Mouse (Mus musculus) liver, postnatal 0 days (tissue): ENCODE data around the gene 2010111I01Rik. TPM values are rescaled to one million over a fixed set of nuclear protein-coding genes. Genes with fewer than 3 reads are reported as not detected.

Source experiments
- ATAC-seq: fragments of 200-750 bp; cut with Nextera tagmentation; 2 replicates; pipeline ENCODE4 v1.8.0; 2017; ENCODE audit warnings: mild to moderate bottlenecking, moderate library complexity
- DNase-seq: peaks from one replicate; pipeline ENCODE4 v3.0.0-alpha.2; 2016
- H3K27ac ChIP-seq: fragments of 300-500 bp; sonication (generic); 2 replicates; pipeline ENCODE4 v1.5.1; 2014; ENCODE audit warnings: antibody characterized with exemption, moderate library complexity, mild to moderate bottlenecking, low read depth
- H3K27me3 ChIP-seq: fragments of 300-500 bp; sonication (generic); 2 replicates; pipeline ENCODE4 v1.6.1; 2014; ENCODE audit warnings: low read length, control low read depth, mixed read lengths; ENCODE audit not compliant: insufficient read depth
- H3K36me3 ChIP-seq: fragments of 300-500 bp; sonication (generic); replicated peaks from 2 replicates; pipeline ENCODE4 v1.6.1; 2014; ENCODE audit warnings: mild to moderate bottlenecking, control low read depth, low read length, moderate library complexity, mixed read lengths; ENCODE audit not compliant: insufficient read depth
- H3K4me1 ChIP-seq: fragments of 300-500 bp; sonication (generic); 2 replicates; pipeline ENCODE4 v1.6.1; 2014; ENCODE audit warnings: antibody characterized with exemption, mild to moderate bottlenecking, control low read depth; ENCODE audit not compliant: insufficient read depth
- H3K4me2 ChIP-seq: fragments of 300-500 bp; sonication (generic); 2 replicates; pipeline ENCODE4 v1.6.1; 2014; ENCODE audit warnings: low read depth, mild to moderate bottlenecking, low read length, moderate library complexity, mixed read lengths
- H3K4me3 ChIP-seq: fragments of 300-500 bp; sonication (generic); 2 replicates; pipeline ENCODE4 v1.5.1; 2014; ENCODE audit warnings: low read depth, low read length
- H3K9ac ChIP-seq: fragments of 300-500 bp; sonication (generic); replicated peaks from 2 replicates; pipeline ENCODE4 v1.6.1; 2014; ENCODE audit warnings: mild to moderate bottlenecking, moderate library complexity
- H3K9me3 ChIP-seq: fragments of 300-500 bp; sonication (generic); 2 replicates; pipeline ENCODE4 v1.6.1; 2016; ENCODE audit warnings: mild to moderate bottlenecking, control low read depth, low read length, mixed read lengths
- CTCF ChIP-seq: sonication (generic); IDR thresholded peaks from 2 replicates; pipeline ENCODE4 v1.5.1; 2016; ENCODE audit warnings: antibody characterized with exemption, low read depth
- EP300 ChIP-seq: IDR thresholded peaks from 2 replicates; pipeline ENCODE4 v1.6.1; 2016; ENCODE audit warnings: antibody characterized with exemption, low read depth, mild to moderate bottlenecking
- WGBS: fragments of 180-500 bp; shearing (Covaris S2); extraction: QIAGEN DNeasy Blood & Tissue Kit; methylation state at CpG from one replicate; pipeline ENCODE4 v1.1.7; 2014; ENCODE audit not compliant: insufficient replicate concordance; 5-methylcytosine and 5-hydroxymethylcytosine counted together
- polyA plus RNA-seq: library from polyadenylated mRNA; unstranded; fragments of >200 nt; fragmentation: Nextera tagmentation; extraction: Ambion mirVana; gene quantifications from 2 replicates; pipeline ENCODE4 v1.2.1, GENCODE M21; 2015

The 2010111I01Rik gene
- polyA plus RNA-seq, 1 experiment from 2014 or later, result 22.9 TPM

GRCm38 (mm10) chr13:63241665-63242064 lies 277.0 kb downstream of the 2010111I01Rik start:
- Histone ChIP-seq H3K27me3 (no peaks in the 10 kb centered on the region), H3K9me3 (no peaks in the 10 kb centered on the region), H3K4me1 (peaks cover 29% of the 10 kb centered on the region), H3K27ac (no peak overlapping the region), H3K4me2 (peak overlapping the region; percentile 96), H3K4me3 (no peak overlapping the region), H3K36me3 (peaks cover 14% of the 10 kb centered on the region), H3K9ac (no peak overlapping the region)
- DNase-seq, result no peak
- TF ChIP-seq CTCF (no peak), EP300 (no peak)
- no peak for ATAC-seq
- 80% methylated on average over 3 of the region's 3 CpGs for WGBS

- 0 out of 2 replicates have a peak overlapping the region, but pooled peaks have one; percentile 96 for H3K4me2 ChIP-seq
Measured at GRCm38 (mm10) chr13:63242401-63243192, 277.9 kb downstream of the 2010111I01Rik start.

GRCm38 (mm10) chr13:63243586-63243985 lies 278.9 kb downstream of the 2010111I01Rik start:
- H3K4me2 ChIP-seq, result no peak overlapping the region
- peaks cover 14% of the 10 kb centered on the region for H3K36me3 ChIP-seq
- H3K4me3 ChIP-seq, result no peak overlapping the region
- H3K27ac ChIP-seq, result no peak overlapping the region
- H3K4me1 ChIP-seq, result peaks cover 29% of the 10 kb centered on the region
- DNase-seq (no peak), ATAC-seq (peak; percentile 54)
- TF ChIP-seq EP300 (no peak), CTCF (no peak)
- 76% methylated on average over 5 of the region's 5 CpGs for WGBS
- no peaks in the 10 kb centered on the region for H3K9me3 ChIP-seq
- H3K9ac ChIP-seq, result no peak overlapping the region
- H3K27me3 ChIP-seq, result no peaks in the 10 kb centered on the region

More at GRCm38 (mm10) chr13:63242401-63243192, 277.9 kb downstream of the 2010111I01Rik start:
- no peaks in the 10 kb centered on the region for H3K9me3 ChIP-seq
- H3K4me1 ChIP-seq, result peaks cover 29% of the 10 kb centered on the region
- peaks cover 14% of the 10 kb centered on the region for H3K36me3 ChIP-seq
- no peak overlapping the region for H3K9ac ChIP-seq
- ATAC-seq (no peak), DNase-seq (no peak)
- H3K4me3 ChIP-seq, result no peak overlapping the region
- WGBS, result 75% methylated on average over 10 of the region's 10 CpGs
- H3K27me3 ChIP-seq, result no peaks in the 10 kb centered on the region
- TF ChIP-seq CTCF, result no peak
- TF ChIP-seq EP300, result no peak
- H3K27ac ChIP-seq, result 0 out of 2 replicates have a peak overlapping the region, but pooled peaks have one; percentile 22

GRCm38 (mm10) chr13:63244425-63244824 lies 279.7 kb downstream of the 2010111I01Rik start:
- H3K9me3 ChIP-seq, result no peaks in the 10 kb centered on the region
- no peak for TF ChIP-seq EP300
- TF ChIP-seq CTCF, result no peak
- peaks cover 14% of the 10 kb centered on the region for H3K36me3 ChIP-seq
- no peak overlapping the region for H3K27ac ChIP-seq
- H3K4me2 ChIP-seq, result no peak overlapping the region
- H3K9ac ChIP-seq, result no peak overlapping the region
- ATAC-seq (no peak), DNase-seq (no peak)
- H3K4me3 ChIP-seq, result no peak overlapping the region
- peaks cover 24% of the 10 kb centered on the region for H3K4me1 ChIP-seq
- no peaks in the 10 kb centered on the region for H3K27me3 ChIP-seq
- WGBS, result 88% methylated on average over 3 of the region's 3 CpGs

- Histone ChIP-seq H3K4me2 (no peak overlapping the region), H3K4me1 (peaks cover 25% of the 10 kb centered on the region), H3K27ac (no peak overlapping the region), H3K4me3 (no peak overlapping the region), H3K36me3 (peaks cover 14% of the 10 kb centered on the region), H3K27me3 (no peaks in the 10 kb centered on the region), H3K9me3 (no peaks in the 10 kb centered on the region), H3K9ac (no peak overlapping the region)
- ATAC-seq (no peak), DNase-seq (no peak)
- TF ChIP-seq EP300 (no peak), CTCF (no peak)
- 84% methylated on average over 9 of the region's 9 CpGs for WGBS
Measured at GRCm38 (mm10) chr13:63245218-63245617, 280.5 kb downstream of the 2010111I01Rik start.

GRCm38 (mm10) chr13:63245812-63246211 lies 281.1 kb downstream of the 2010111I01Rik start:
- H3K4me3 ChIP-seq, result no peak overlapping the region
- no peak for ATAC-seq
- 85% methylated on average over 4 of the region's 4 CpGs for WGBS
- no peak overlapping the region for H3K27ac ChIP-seq
- H3K9ac ChIP-seq, result no peak overlapping the region
- no peak for TF ChIP-seq EP300
- TF ChIP-seq CTCF, result no peak
- peaks cover 14% of the 10 kb centered on the region for H3K36me3 ChIP-seq
- no peak for DNase-seq
- H3K27me3 ChIP-seq, result no peaks in the 10 kb centered on the region
- no peaks in the 10 kb centered on the region for H3K9me3 ChIP-seq
- H3K4me2 ChIP-seq, result no peak overlapping the region
- H3K4me1 ChIP-seq, result peaks cover 24% of the 10 kb centered on the region
